Mouse (Mus musculus) ES-Bruce4 (cell line): Measurements from ENCODE around the gene Psmc3ip. TPM values are rescaled to one million over a fixed set of nuclear protein-coding genes. Genes with fewer than 3 reads are reported as not detected.

Experiments used
- H3K27ac ChIP-seq: 2 replicates; pipeline ENCODE4 v1.5.1; 2012; ENCODE audit warnings: low read length, inconsistent platforms; ENCODE audit not compliant: insufficient read depth
- H3K27me3 ChIP-seq: 2 replicates; pipeline ENCODE4 v1.6.1; 2012; ENCODE audit warnings: mild to moderate bottlenecking, low read length, inconsistent platforms; ENCODE audit not compliant: control insufficient read depth, poor library complexity, insufficient read depth, severe bottlenecking
- H3K36me3 ChIP-seq: 2 replicates; pipeline ENCODE4 v1.6.1; 2012; ENCODE audit warnings: inconsistent platforms, mild to moderate bottlenecking, low read length, moderate library complexity; ENCODE audit not compliant: control insufficient read depth, poor library complexity, insufficient read depth, severe bottlenecking
- H3K4me1 ChIP-seq: one replicate; pipeline ENCODE4 v1.8.1; 2011; ENCODE audit warnings: low read length; ENCODE audit not compliant: control insufficient read depth, insufficient read depth
- H3K4me3 ChIP-seq: 2 replicates; pipeline ENCODE4 v1.5.1; 2011; ENCODE audit warnings: low read depth, mild to moderate bottlenecking, low read length
- H3K9ac ChIP-seq: 2 replicates; pipeline ENCODE4 v1.6.1; 2012; ENCODE audit warnings: low read depth, mild to moderate bottlenecking, inconsistent platforms; ENCODE audit not compliant: poor library complexity, severe bottlenecking
- H3K9me3 ChIP-seq: replicated peaks from 2 replicates; pipeline ENCODE4 v1.6.1; 2012; ENCODE audit warnings: mild to moderate bottlenecking, low read length, inconsistent platforms; ENCODE audit not compliant: control insufficient read depth, poor library complexity, insufficient read depth, severe bottlenecking
- CTCF ChIP-seq: IDR thresholded peaks from one replicate; pipeline ENCODE4 v1.8.1; 2011; ENCODE audit warnings: low read depth, low read length
- EP300 ChIP-seq: IDR thresholded peaks from 2 replicates; pipeline ENCODE4 v1.6.1; 2011; ENCODE audit warnings: low read depth, low read length; ENCODE audit not compliant: insufficient read depth
- POLR2A ChIP-seq: IDR thresholded peaks from one replicate; pipeline ENCODE4 v1.8.1; 2011; ENCODE audit warnings: low read length; ENCODE audit not compliant: insufficient read depth
- polyA plus RNA-seq: library from polyadenylated mRNA; stranded (reverse); fragments of >200 nt; gene quantifications from 2 replicates; pipeline ENCODE4 v1.2.4, GENCODE M21; 2011; ENCODE audit warnings: low read depth; ENCODE audit not compliant: missing spikeins, insufficient read depth, insufficient read length

The Psmc3ip gene
- polyA plus RNA-seq, 1 experiment = 35.1 TPM

- H3K27me3 ChIP-seq = 0 out of 2 replicates have a peak, but pooled peaks cover 2% of the 10 kb centered on the region
- TF ChIP-seq EP300 = no peak
- no peak for TF ChIP-seq POLR2A
- no peak for TF ChIP-seq CTCF
- H3K9ac ChIP-seq = peak overlapping the region; percentile 33
Measured at GRCm38 (mm10) chr11:101079746-101080145, 15.5 kb downstream of the Psmc3ip start.

DNA sequence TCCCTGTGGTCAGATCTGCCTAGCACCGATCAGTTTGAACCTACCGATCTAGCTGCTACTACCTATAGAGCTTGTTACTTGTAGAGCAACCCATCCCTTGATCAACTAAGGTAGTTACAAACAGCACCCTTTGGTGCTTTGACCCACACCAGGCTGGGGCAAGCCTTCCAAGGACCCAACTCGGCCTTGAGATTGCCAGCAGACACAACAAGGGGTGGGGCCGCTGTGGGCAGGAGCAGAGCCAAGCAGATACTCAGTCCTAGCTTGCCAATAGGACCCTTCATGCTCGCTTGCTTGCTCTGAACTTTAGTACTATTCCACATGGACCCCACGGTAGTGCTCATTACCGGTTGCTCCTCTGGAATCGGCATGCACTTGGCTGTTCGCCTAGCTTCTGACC lies 17.1 kb downstream of the Psmc3ip start, which contains the start of gene Hsd17b1:
Hsd17b1 (plus strand) TSS at position 291 of the 400 bp plus-strand sequence.
- no peaks in the 10 kb centered on the region for H3K4me1 ChIP-seq
- H3K36me3 ChIP-seq = no peaks in the 10 kb centered on the region
- H3K27ac ChIP-seq = no peak within 1 kb of the TSS
- H3K9me3 ChIP-seq = no peaks in the 10 kb centered on the region
- H3K9ac ChIP-seq = peak within 1 kb of the TSS; percentile 33
- 0 out of 2 replicates have a peak, but pooled peaks cover 2% of the 10 kb centered on the region for H3K27me3 ChIP-seq
- no peak for TF ChIP-seq CTCF
- TF ChIP-seq POLR2A = no peak
- no peak for TF ChIP-seq EP300
- H3K4me3 ChIP-seq = peak within 1 kb of the TSS; percentile 60

More at GRCm38 (mm10) chr11:101079746-101080145, 15.5 kb downstream of the Psmc3ip start:
- H3K4me1 ChIP-seq = peaks cover 2% of the 10 kb centered on the region
- no peaks in the 10 kb centered on the region for H3K9me3 ChIP-seq
- H3K36me3 ChIP-seq = no peaks in the 10 kb centered on the region
- H3K27ac ChIP-seq = no peak overlapping the region
- peak overlapping the region; percentile 60 for H3K4me3 ChIP-seq

DNA sequence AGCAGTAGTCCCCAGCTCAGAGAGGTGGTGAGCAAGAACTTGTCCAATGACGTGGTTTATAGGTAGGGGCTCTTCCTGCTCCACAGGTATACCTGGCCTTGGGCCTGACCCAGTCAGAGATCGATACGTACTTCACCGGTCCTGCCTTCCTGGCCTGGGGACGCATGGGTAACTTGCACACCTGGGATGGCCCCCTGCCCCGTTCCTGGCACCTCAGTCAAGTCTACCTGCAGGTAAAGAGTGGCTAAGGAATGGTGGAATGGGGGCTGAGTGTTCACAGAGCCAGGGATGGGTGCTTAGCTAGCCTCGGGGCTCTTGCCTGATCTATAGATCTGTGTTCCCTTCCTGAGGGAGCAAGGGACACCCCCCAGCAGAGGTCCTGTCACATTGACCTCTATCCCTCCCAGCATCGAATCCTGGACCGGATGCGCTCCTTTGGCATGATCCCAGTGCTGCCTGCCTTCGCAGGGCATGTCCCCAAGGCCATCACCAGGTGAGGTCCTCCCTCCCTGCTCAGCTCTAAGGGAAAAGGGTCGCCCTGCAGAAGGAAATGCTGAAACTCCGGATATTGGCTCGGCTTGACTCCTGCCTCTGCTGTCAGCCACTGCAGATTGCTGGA lies 23.3 kb downstream of the Psmc3ip start:
- Histone ChIP-seq H3K4me3 (no peak overlapping the region), H3K9me3 (no peaks in the 10 kb centered on the region), H3K36me3 (no peaks in the 10 kb centered on the region), H3K27me3 (no peaks in the 10 kb centered on the region), H3K9ac (no peak overlapping the region), H3K4me1 (no peaks in the 10 kb centered on the region), H3K27ac (no peak overlapping the region)
- TF ChIP-seq EP300 (no peak), CTCF (no peak), POLR2A (no peak)

DNA sequence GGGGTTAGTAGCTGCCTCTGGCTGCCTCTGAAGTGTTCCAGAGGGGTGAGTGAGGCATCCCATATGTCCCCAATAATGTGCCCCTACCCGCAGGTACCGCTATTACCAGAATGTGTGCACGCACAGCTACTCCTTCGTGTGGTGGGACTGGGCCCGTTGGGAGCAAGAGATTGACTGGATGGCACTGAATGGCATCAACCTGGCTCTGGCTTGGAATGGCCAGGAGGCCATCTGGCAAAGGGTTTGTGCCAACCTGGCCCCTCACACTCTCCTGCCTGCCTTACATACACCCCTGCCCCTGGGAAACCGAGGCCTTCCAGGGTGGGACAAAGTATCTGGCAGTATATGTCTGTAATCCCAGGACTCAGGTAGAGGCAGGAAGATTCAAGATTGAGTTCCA lies 24.2 kb downstream of the Psmc3ip start:
- Histone ChIP-seq H3K4me1 (no peaks in the 10 kb centered on the region), H3K9me3 (no peaks in the 10 kb centered on the region), H3K27ac (no peak overlapping the region), H3K27me3 (no peaks in the 10 kb centered on the region), H3K4me3 (no peak overlapping the region), H3K9ac (no peak overlapping the region), H3K36me3 (no peaks in the 10 kb centered on the region)
- TF ChIP-seq EP300 = no peak
- TF ChIP-seq CTCF = no peak
- no peak for TF ChIP-seq POLR2A

DNA sequence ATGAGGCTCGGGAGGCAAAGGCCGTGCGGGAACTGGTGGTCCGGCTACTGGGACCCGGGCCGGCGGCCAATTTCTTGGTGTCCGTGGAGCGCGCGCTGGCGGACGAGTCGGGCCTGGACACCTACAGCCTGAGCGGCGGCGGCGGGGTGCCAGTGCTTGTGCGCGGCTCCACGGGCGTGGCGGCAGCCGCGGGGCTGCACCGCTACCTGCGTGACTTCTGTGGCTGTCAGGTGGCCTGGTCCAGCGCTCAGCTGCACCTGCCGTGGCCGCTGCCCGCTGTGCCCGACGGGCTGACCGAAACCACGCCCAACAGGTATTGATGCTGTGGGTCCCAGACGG lies 25.1 kb downstream of the Psmc3ip start:
- no peak overlapping the region for H3K27ac ChIP-seq
- H3K36me3 ChIP-seq = no peaks in the 10 kb centered on the region
- no peaks in the 10 kb centered on the region for H3K9me3 ChIP-seq
- no peaks in the 10 kb centered on the region for H3K4me1 ChIP-seq
- H3K4me3 ChIP-seq = peak overlapping the region; percentile 81
- no peak for TF ChIP-seq CTCF
- TF ChIP-seq EP300 = no peak
- no peak for TF ChIP-seq POLR2A
- peak overlapping the region; percentile 77 for H3K9ac ChIP-seq
- H3K27me3 ChIP-seq = no peaks in the 10 kb centered on the region

- no peak for TF ChIP-seq CTCF
- peak; percentile 47 for TF ChIP-seq POLR2A
- no peak within 1 kb of the TSS for H3K27ac ChIP-seq
- peak within 1 kb of the TSS; percentile 81 for H3K4me3 ChIP-seq
- H3K9me3 ChIP-seq = no peaks in the 10 kb centered on the region
- no peaks in the 10 kb centered on the region for H3K27me3 ChIP-seq
- peak within 1 kb of the TSS; percentile 77 for H3K9ac ChIP-seq
- H3K36me3 ChIP-seq = no peaks in the 10 kb centered on the region
- no peaks in the 10 kb centered on the region for H3K4me1 ChIP-seq
Measured at GRCm38 (mm10) chr11:101069391-101070188, 25.6 kb downstream of the Psmc3ip start, which contains the start of gene Naglu. Gene Naglu (plus strand): TSS chr11:101070012.
